Mouse (Mus musculus): ENCODE data around the gene F2rl1.

The F2rl1 gene

DNA sequence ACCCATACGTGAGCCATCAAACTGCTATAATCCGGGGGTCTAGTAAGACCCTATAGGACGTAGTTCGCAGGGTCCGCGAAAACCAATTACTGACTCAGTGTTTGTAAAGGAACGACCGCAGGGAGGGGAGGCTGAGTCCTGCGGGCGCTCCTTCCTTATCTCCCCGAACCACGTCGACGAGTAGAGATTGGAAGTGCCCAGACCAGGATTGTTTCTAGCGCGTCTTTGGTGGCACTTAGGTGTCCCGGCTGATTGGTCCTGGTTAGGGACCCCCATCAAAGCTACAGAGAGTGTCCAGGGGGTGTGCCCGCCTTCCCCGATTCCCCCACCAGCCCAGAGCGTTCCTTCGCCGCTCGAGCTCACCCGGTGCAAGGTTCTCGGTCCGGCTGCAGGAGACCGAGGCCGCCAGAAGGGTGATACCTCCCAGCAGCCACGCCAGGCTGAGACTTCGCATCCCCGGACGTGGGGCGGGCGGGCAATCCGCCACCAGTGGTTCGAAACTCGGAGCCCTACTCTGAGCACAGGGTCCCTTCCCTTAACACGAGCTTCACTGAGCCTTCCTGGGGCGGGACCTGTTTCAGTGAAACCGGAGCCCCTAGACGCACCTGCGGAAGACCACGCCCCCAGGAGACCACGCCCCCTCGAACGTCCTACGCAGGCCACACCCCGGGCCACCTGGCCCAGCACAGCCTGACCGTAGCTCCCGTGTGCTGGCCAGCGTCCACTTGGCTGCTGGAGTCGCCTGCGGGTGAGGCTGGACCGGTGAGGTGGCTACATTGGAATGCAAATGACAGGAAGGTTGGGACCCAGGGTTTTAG, at the start of gene F2rl1:
F2rl1 (minus strand) TSS at position 554 of the 818 bp plus-strand sequence.
- DNase-seq (ENCODE audit: low spot score) = peak; percentile 50

DNA sequence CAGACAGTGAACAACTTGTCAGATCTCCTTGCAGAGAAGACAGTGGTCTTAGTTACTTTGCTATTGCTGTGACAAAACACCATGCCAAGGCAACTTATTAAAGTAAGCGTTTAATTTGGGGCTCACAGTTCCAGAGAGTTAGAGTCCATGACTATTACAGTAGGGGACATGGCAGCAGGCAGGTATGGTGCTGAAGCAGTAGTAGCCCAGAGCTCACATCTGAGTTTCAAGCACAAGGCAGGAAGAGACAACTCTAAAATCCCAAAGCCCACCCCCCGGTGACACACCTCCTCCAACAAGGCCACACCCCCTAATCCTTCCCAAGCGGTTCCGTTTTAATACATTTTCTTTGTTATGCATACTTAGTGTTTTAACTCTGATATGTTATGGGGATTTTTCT, 45.9 kb upstream of the F2rl1 start:
- no peak for DNase-seq (ENCODE audit: low spot score)

- DNase-seq (ENCODE audit: low spot score) = no peak
Measured at GRCm38 (mm10) chr13:95569326-95569725, 44.3 kb upstream of the F2rl1 start.

- no peak for DNase-seq (ENCODE audit: low spot score)
Measured at GRCm38 (mm10) chr13:95568336-95568735, 43.3 kb upstream of the F2rl1 start.

- DNase-seq (ENCODE audit: low spot score) = no peak
Measured at GRCm38 (mm10) chr13:95566841-95567551, 42.0 kb upstream of the F2rl1 start.

DNA sequence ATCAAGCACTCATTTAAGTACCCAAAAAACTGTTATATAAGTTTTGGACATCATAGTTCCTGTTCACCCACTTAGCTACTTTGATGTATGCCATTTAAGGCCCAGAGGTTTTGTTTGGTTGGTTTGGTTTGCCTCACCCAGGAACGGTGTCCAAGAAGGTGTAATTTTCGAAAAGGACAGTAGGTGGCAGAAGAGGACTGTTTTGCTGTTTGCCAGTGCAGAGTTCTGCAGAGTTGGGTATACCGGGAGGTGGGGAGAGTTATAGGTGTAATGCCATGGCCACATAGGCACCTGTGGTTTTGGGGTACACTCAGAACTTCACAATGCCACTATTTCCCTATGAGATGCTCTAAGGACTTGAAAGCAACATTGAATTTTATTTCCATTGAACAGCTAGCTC, 38.7 kb upstream of the F2rl1 start:
- DNase-seq (ENCODE audit: low spot score) = no peak

- DNase-seq (ENCODE audit: low spot score) = no peak
Measured at GRCm38 (mm10) chr13:95563066-95563610, 38.1 kb upstream of the F2rl1 start.

DNA sequence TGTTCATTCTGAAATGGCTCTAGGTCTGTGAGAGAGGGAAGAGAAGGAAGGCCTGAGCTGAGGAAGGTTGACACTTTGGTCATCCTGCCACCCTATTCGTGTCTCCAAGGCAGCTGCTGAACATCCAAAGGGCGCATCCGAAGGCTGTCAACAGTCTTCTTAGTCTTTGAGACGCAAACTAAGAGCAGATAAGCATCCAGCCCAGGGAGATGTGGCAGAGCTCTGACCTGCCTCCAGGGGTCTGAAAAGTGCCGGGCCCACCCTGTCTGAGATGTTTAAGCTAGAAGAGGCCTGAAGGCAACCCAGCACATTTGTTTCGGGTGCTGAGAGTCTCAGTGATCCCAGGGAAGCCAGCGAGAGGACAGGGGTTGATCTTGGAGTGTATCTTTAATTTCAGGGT, 32.3 kb upstream of the F2rl1 start:
- no peak for DNase-seq (ENCODE audit: low spot score)

GRCm38 (mm10) chr13:95553885-95554492, 29.0 kb upstream of the F2rl1 start:
- DNase-seq (ENCODE audit: low spot score) = no peak

GRCm38 (mm10) chr13:95550636-95551370, 25.8 kb upstream of the F2rl1 start:
- no peak for DNase-seq (ENCODE audit: low spot score)

GRCm38 (mm10) chr13:95549421-95549820, 24.4 kb upstream of the F2rl1 start:
- DNase-seq (ENCODE audit: low spot score) = no peak

GRCm38 (mm10) chr13:95548856-95549255, 23.8 kb upstream of the F2rl1 start:
- DNase-seq (ENCODE audit: low spot score) = no peak

- no peak for DNase-seq (ENCODE audit: low spot score)
Measured at GRCm38 (mm10) chr13:95548291-95548789, 23.3 kb upstream of the F2rl1 start.

DNA sequence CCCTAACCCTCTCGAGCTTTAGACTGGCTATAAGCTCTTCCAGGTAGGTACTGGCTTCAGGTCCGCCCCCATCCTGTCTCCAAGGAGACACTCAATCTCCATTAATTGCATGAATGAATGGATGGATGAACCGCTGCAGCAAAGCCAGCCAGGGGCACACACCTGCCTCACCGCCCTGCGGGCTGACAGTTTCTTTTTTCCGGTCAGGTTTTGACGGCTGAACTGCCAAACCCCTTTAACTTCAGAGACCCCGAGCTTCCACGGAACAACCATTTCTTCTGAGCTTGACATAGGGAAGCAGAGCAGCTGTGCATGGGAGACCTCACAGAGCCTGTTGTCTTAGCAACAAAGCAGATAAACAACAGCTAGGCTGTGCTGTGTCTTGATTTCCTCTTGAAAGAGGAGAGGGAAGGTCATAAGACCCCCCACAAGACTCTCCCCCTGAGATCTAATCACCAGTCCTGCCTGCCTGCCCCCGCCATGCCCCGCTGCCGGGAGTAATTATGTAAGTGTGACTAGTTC, 22.1 kb upstream of the F2rl1 start:
- DNase-seq (ENCODE audit: low spot score) = no peak

DNA sequence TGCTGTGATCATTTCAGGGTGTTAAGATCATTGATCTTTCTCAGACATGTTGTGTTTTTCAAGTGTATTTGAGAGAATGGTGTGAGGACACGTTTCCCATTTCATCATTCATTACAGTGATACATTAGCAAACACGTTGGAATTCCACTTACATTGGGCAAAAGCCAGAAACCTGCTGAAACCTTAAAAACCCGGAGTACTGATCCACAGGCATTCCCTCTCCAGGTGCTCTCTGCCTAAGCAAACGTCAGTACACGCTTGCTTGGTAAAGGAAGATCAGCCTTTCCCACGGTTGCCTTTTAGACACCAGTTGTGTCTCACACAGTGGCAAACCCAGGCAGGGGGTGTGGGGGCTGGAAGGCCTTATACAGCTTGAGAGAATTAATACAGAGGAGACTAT, 21.2 kb upstream of the F2rl1 start:
- no peak for DNase-seq (ENCODE audit: low spot score)

DNA sequence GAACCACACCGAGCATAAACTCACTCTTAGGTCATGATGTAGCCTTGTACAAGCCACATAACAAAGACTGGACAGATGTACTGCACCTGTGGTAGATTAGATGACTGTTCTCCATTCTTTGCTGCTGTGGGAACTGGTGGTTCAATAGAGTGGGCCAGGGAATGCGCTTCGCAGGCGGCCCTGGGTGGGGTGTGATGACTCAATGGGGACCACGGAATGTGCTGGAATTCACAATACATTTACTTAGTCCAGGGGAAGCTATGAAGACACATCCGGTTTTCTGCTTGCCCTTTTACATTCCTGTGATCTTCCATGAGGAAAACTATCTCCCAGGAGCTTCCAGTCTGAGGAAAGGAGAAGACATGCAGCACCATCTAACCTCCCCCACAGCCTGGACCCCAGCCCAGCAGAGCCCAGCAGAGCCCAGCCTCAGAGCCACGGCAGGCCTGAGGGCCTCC, 20.7 kb upstream of the F2rl1 start:
- no peak for DNase-seq (ENCODE audit: low spot score)

GRCm38 (mm10) chr13:95538021-95538420, 13.0 kb upstream of the F2rl1 start:
- DNase-seq (ENCODE audit: low spot score) = no peak

GRCm38 (mm10) chr13:95536117-95536493, 11.1 kb upstream of the F2rl1 start:
- no peak for DNase-seq (ENCODE audit: low spot score)

GRCm38 (mm10) chr13:95535461-95536116, 10.6 kb upstream of the F2rl1 start:
- DNase-seq (ENCODE audit: low spot score) = no peak

GRCm38 (mm10) chr13:95535026-95535425, 10.0 kb upstream of the F2rl1 start:
- DNase-seq (ENCODE audit: low spot score) = no peak

- DNase-seq (ENCODE audit: low spot score) = no peak
Measured at GRCm38 (mm10) chr13:95534131-95534561, 9.1 kb upstream of the F2rl1 start.
